Mouse (Mus musculus): ENCODE data around the gene Rassf2. TPM values are rescaled to one million over a fixed set of nuclear protein-coding genes. Genes with fewer than 3 reads are reported as not detected.

Gene Rassf2
- polyA plus RNA-seq, 1 experiment from 2014 or later: 4.8 TPM

GRCm38 (mm10) chr2:131987950-131988349, 42.1 kb downstream of the Rassf2 start:
- no peaks in the 10 kb centered on the region for H3K36me3 ChIP-seq
- ATAC-seq (ENCODE audit: insufficient number of reproducible peaks, low FRiP score): no peak
- peaks cover 14% of the 10 kb centered on the region; the same call in 1 of the 2 replicates for H3K4me1 ChIP-seq (replicated peaks)
- no peak overlapping the region for H3K9ac ChIP-seq
- H3K9me3 ChIP-seq (replicated peaks): no peaks in the 10 kb centered on the region
- H3K27me3 ChIP-seq (replicated peaks): no peaks in the 10 kb centered on the region
- H3K4me3 ChIP-seq: no peak overlapping the region
- WGBS: 51% methylated on average over 3 of the region's 3 CpGs
- H3K27ac ChIP-seq (ENCODE audit: poor library complexity, severe bottlenecking): no peak overlapping the region
- H3K4me2 ChIP-seq: no peak overlapping the region

GRCm38 (mm10) chr2:131982546-131983196, 47.4 kb downstream of the Rassf2 start:
- Histone ChIP-seq H3K4me1 (replicated peaks) (peaks cover 22% of the 10 kb centered on the region), H3K4me3 (no peak overlapping the region), H3K9me3 (replicated peaks) (peaks cover 5% of the 10 kb centered on the region), H3K36me3 (no peaks in the 10 kb centered on the region), H3K9ac (no peak overlapping the region), H3K27me3 (replicated peaks) (no peaks in the 10 kb centered on the region), H3K27ac (ENCODE audit: poor library complexity, severe bottlenecking) (no peak overlapping the region), H3K4me2 (no peak overlapping the region)
- WGBS: 17% methylated on average over 6 of the region's 6 CpGs
- no peak for ATAC-seq (ENCODE audit: insufficient number of reproducible peaks, low FRiP score)

GRCm38 (mm10) chr2:131980866-131981265, 49.2 kb downstream of the Rassf2 start:
- Histone ChIP-seq H3K4me3 (0 out of 2 replicates have a peak overlapping the region, but pooled peaks have one; percentile 6), H3K27me3 (replicated peaks) (no peaks in the 10 kb centered on the region), H3K9me3 (replicated peaks) (peaks cover 10% of the 10 kb centered on the region), H3K9ac (no peak overlapping the region), H3K27ac (ENCODE audit: poor library complexity, severe bottlenecking) (peak overlapping the region; percentile 62), H3K4me1 (replicated peaks) (peaks cover 22% of the 10 kb centered on the region), H3K4me2 (peak overlapping the region; percentile 53), H3K36me3 (no peaks in the 10 kb centered on the region)
- ATAC-seq (ENCODE audit: insufficient number of reproducible peaks, low FRiP score): peak; percentile 74; the same call in 1 of the 2 replicates
- WGBS: 7% methylated on average over 9 of the region's 9 CpGs

GRCm38 (mm10) chr2:131976663-131977062, 53.4 kb downstream of the Rassf2 start:
- no peaks in the 10 kb centered on the region for H3K36me3 ChIP-seq
- H3K9ac ChIP-seq: no peak overlapping the region
- H3K27me3 ChIP-seq (replicated peaks): no peaks in the 10 kb centered on the region
- 73% methylated on average over 3 of the region's 3 CpGs for WGBS
- H3K4me2 ChIP-seq: no peak overlapping the region
- H3K9me3 ChIP-seq (replicated peaks): peaks cover 10% of the 10 kb centered on the region
- H3K4me3 ChIP-seq: no peak overlapping the region
- H3K4me1 ChIP-seq (replicated peaks): peaks cover 21% of the 10 kb centered on the region
- no peak for ATAC-seq (ENCODE audit: insufficient number of reproducible peaks, low FRiP score)
- H3K27ac ChIP-seq (ENCODE audit: poor library complexity, severe bottlenecking): no peak overlapping the region

- WGBS: 76% methylated on average over 4 of the region's 4 CpGs
- Histone ChIP-seq H3K9me3 (replicated peaks) (no peaks in the 10 kb centered on the region), H3K27me3 (replicated peaks) (no peaks in the 10 kb centered on the region)
Measured at GRCm38 (mm10) chr2:131971098-131971497, 59.0 kb downstream of the Rassf2 start.

DNA sequence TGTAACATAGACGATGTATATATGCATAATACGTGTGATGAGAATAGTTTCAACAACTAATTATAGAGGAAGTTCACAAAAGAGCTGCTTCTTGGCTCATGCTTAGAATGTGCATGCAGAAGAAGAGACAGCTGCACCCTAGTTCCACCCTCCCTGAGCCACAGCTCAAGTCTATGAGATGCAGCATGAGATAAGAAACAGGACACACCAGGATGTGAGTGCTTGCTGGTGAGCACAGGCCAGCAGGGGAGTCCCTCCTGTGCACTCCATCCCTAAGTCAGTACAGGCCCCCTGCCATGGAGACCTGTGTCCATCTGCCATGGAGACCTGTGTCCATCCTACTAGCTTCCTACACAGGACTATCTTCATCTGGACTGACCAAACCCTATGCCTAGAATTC, 59.5 kb downstream of the Rassf2 start:
- Histone ChIP-seq H3K9me3 (replicated peaks) (no peaks in the 10 kb centered on the region), H3K4me1 (replicated peaks) (no peaks in the 10 kb centered on the region), H3K27ac (ENCODE audit: poor library complexity, severe bottlenecking) (no peak overlapping the region), H3K4me3 (no peak overlapping the region), H3K36me3 (no peaks in the 10 kb centered on the region), H3K9ac (no peak overlapping the region), H3K4me2 (no peak overlapping the region), H3K27me3 (replicated peaks) (no peaks in the 10 kb centered on the region)
- WGBS: 88% methylated on average over 2 of the region's 2 CpGs
- ATAC-seq (ENCODE audit: insufficient number of reproducible peaks, low FRiP score): no peak

More at GRCm38 (mm10) chr2:131971098-131971497, 59.0 kb downstream of the Rassf2 start:
- Histone ChIP-seq H3K4me1 (replicated peaks) (no peaks in the 10 kb centered on the region), H3K9ac (no peak overlapping the region), H3K4me2 (no peak overlapping the region), H3K4me3 (no peak overlapping the region), H3K27ac (ENCODE audit: poor library complexity, severe bottlenecking) (no peak overlapping the region), H3K36me3 (no peaks in the 10 kb centered on the region)
- ATAC-seq (ENCODE audit: insufficient number of reproducible peaks, low FRiP score): no peak

DNA sequence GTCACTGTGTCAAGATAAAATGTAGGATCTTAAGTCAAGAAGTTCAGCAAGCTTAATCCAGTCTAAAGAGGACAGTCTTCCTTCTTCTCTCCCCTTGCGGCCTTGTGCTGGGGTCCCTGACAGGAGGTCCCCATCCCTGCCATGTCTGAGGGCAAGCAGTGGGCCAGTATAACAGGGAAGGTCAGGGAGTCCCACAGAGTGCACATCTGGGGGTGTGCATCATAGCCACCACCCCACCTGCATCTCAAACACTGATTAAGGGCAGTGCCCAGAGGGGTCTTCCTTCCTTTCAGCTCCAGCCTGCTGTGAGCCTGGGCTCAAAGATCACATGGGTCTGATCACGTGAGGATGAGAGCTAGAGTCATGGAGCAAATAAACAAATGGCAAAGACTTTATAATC, 68.4 kb downstream of the Rassf2 start:
- H3K4me2 ChIP-seq: no peak overlapping the region

DNA sequence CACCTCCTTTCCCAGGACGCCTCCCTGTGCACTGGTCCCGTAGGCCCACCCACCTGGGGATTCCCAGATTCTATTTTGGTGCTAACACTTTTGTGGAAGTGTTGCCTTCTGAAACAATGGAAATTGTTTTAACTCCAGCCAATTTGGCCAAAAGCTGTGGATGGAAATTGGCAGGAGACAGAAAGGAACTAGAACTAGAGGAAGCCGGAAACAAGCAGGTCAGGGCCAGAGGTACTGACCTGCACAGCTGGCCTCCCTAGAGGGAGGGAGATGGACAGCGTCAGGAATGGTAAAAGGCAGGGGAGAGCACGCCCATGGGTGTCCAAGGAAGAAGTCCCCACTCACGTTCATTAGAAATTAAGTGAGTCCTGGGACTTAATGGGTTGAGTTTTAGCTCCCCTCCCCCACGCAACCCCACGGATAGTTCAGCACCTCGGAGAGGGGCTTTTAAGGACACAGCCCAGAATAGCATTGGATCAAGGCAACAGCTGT, 72.3 kb downstream of the Rassf2 start:
- 43% methylated on average over 9 of the region's 9 CpGs for WGBS
- Histone ChIP-seq H3K9ac (no peak overlapping the region), H3K27me3 (replicated peaks) (peaks cover 16% of the 10 kb centered on the region; the same call in 1 of the 2 replicates), H3K4me2 (no peak overlapping the region), H3K9me3 (replicated peaks) (no peaks in the 10 kb centered on the region), H3K4me1 (replicated peaks) (peaks cover 20% of the 10 kb centered on the region), H3K4me3 (no peak overlapping the region), H3K36me3 (no peaks in the 10 kb centered on the region), H3K27ac (ENCODE audit: poor library complexity, severe bottlenecking) (no peak overlapping the region)
- ATAC-seq (ENCODE audit: insufficient number of reproducible peaks, low FRiP score): no peak

More for the DNA sequence above, 68.4 kb downstream of the Rassf2 start:
- Histone ChIP-seq H3K9ac (no peak overlapping the region), H3K9me3 (replicated peaks) (no peaks in the 10 kb centered on the region), H3K4me3 (no peak overlapping the region), H3K4me1 (replicated peaks) (0 out of 2 replicates have a peak, but pooled peaks cover 4% of the 10 kb centered on the region), H3K27ac (ENCODE audit: poor library complexity, severe bottlenecking) (no peak overlapping the region), H3K27me3 (replicated peaks) (no peaks in the 10 kb centered on the region), H3K36me3 (no peaks in the 10 kb centered on the region)
- 60% methylated on average over 2 of the region's 2 CpGs for WGBS
- no peak for ATAC-seq (ENCODE audit: insufficient number of reproducible peaks, low FRiP score)

GRCm38 (mm10) chr2:131956336-131957256, 73.5 kb downstream of the Rassf2 start:
- H3K4me2 ChIP-seq: no peak overlapping the region
- no peak overlapping the region for H3K9ac ChIP-seq
- no peaks in the 10 kb centered on the region for H3K9me3 ChIP-seq (replicated peaks)
- H3K36me3 ChIP-seq: no peaks in the 10 kb centered on the region
- no peak overlapping the region for H3K4me3 ChIP-seq
- ATAC-seq (ENCODE audit: insufficient number of reproducible peaks, low FRiP score): no peak
- H3K27ac ChIP-seq (ENCODE audit: poor library complexity, severe bottlenecking): no peak overlapping the region
- WGBS: 70% methylated on average over 7 of the region's 7 CpGs
- peaks cover 25% of the 10 kb centered on the region for H3K4me1 ChIP-seq (replicated peaks)
- H3K27me3 ChIP-seq (replicated peaks): peaks cover 21% of the 10 kb centered on the region

DNA sequence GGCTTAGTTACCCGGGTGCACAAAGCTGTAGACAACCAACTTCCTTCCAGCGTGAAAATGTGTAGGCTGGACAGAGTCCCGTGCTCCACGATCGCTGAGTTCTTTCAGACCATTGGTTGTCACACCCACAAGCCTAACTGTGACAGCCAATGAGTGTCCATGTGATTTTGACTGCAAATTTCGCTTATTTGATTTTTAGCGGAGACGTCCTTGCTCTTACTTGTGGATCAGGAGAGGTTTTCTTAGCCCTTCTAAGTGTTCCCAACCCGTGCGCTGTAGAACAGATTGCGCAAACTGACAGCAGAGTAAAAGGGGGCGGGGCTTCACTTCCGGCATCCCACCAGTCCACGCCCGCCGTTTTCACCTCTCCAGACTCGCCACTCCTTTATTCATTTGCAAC, 74.8 kb downstream of the Rassf2 start:
- H3K9ac ChIP-seq: no peak overlapping the region
- H3K27ac ChIP-seq (ENCODE audit: poor library complexity, severe bottlenecking): peak overlapping the region; percentile 4; the same call in 1 of the 2 replicates
- WGBS: 4% methylated on average over 17 of the region's 17 CpGs
- H3K36me3 ChIP-seq: no peaks in the 10 kb centered on the region
- peaks cover 31% of the 10 kb centered on the region for H3K4me1 ChIP-seq (replicated peaks)
- no peaks in the 10 kb centered on the region for H3K9me3 ChIP-seq (replicated peaks)
- peaks cover 23% of the 10 kb centered on the region for H3K27me3 ChIP-seq (replicated peaks)
- peak overlapping the region; percentile 44 for H3K4me3 ChIP-seq
- H3K4me2 ChIP-seq: peak overlapping the region; percentile 70
- ATAC-seq (ENCODE audit: insufficient number of reproducible peaks, low FRiP score): peak; percentile 60

- Histone ChIP-seq H3K9ac (no peak overlapping the region; the same call in 1 of the 2 replicates), H3K4me3 (peak overlapping the region; percentile 44), H3K36me3 (no peaks in the 10 kb centered on the region), H3K4me1 (replicated peaks) (peaks cover 31% of the 10 kb centered on the region), H3K4me2 (peak overlapping the region; percentile 70), H3K27me3 (replicated peaks) (peaks cover 23% of the 10 kb centered on the region), H3K9me3 (replicated peaks) (no peaks in the 10 kb centered on the region), H3K27ac (ENCODE audit: poor library complexity, severe bottlenecking) (peak overlapping the region; percentile 4)
- peak; percentile 67 for ATAC-seq (ENCODE audit: insufficient number of reproducible peaks, low FRiP score)
- 29% methylated on average over 9 of the region's 9 CpGs for WGBS
Measured at GRCm38 (mm10) chr2:131954835-131955234, 75.2 kb downstream of the Rassf2 start.
